In the genomic region with DNA sequence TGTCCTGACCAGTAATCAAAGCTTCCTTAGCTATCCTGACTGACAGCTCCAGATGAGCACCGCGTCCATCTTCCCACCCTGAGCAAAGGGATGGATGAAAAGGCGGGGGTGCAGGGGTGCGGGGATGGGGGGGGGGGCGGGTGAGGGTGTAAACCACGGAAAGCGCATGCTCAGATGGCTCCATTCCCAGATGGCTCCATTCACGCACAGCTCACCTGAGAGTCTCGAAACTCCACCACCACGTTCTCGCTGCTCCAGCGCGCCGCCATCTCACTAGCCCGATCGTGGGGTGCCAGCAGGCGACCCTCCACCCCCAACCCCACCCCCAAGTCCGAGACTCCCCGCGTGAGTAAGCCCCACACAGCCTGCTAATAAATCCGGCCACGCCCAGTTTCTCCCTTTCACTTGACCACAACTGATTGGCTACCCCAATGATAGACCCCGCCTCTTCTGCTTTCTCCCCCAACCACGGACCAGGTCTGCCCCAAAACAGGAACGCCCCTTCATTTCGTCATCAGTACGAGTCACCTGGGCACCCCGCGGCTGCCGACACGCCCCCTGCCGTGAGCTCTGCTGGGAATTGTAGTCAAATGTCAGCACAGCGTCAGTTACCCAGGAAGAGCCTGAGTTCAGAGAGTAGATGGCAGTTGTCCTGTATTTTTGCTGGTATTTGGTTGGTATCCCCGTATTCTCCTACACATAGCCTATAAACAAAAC, we compare ENCODE assay signal across 8 mouse cellular contexts. TPM values are rescaled to one million over a fixed set of nuclear protein-coding genes. Genes with fewer than 3 reads are reported as not detected.
DNase-seq lines count a peak whose midpoint lies in the region; ATAC-seq lines count a peak whose summit lies in the region.

A gene (minus strand): TSS at position 380 of the 717 bp plus-strand sequence.

- peak within 1 kb of the TSS; percentile 67 for H3K4me3 ChIP-seq in intestine, embryonic 14.5 days (ENCODE audit: low read depth, low read length)

- intact Hi-C loops in left cerebral cortex, postnatal 14 days (cut with DNase I), result no loop called here

- WGBS in intestine, embryonic 14.5 days, result under 1% methylated on average over 34 of the region's 34 CpGs

- H3K4me1 ChIP-seq in intestine, embryonic 14.5 days (replicated peaks; ENCODE audit: control insufficient read depth, insufficient read depth, low read length), result peaks cover 7% of the 10 kb centered on the region; the same call in 1 of the 2 replicates

- H3K27ac ChIP-seq in intestine, embryonic 14.5 days (ENCODE audit: low read depth), result no peak within 1 kb of the TSS

- H3K9ac ChIP-seq in intestine, embryonic 14.5 days (ENCODE audit: low read length), result peak within 1 kb of the TSS; percentile 48

- no peaks in the 10 kb centered on the region for H3K9me3 ChIP-seq in intestine, embryonic 14.5 days (ENCODE audit: control insufficient read depth, low read length)

- H3K36me3 ChIP-seq in intestine, embryonic 14.5 days (ENCODE audit: control insufficient read depth, insufficient read depth, low read length), result no peaks in the 10 kb centered on the region

- ATAC-seq in intestine, embryonic 14.5 days (replicated peaks; ENCODE audit: low FRiP score, low TSS enrichment, low read depth), result peak; percentile 100

- peak within 1 kb of the TSS; percentile 72 for H3K4me2 ChIP-seq in intestine, embryonic 14.5 days (ENCODE audit: low read length)

- no peaks in the 10 kb centered on the region for H3K27me3 ChIP-seq in intestine, embryonic 14.5 days (replicated peaks; ENCODE audit: control insufficient read depth, insufficient read depth, low read length)

- DNase-seq in adrenal gland, adult 18-20 months (ENCODE audit: low spot score in 2 of 2), result peak; percentile 91 to 92
- DNase-seq in embryo, embryonic 11 days, result peak; percentile 99
- peak; percentile 97 for DNase-seq in gastrocnemius, postnatal 25 days
- peak; percentile 98 for DNase-seq in intestine, embryonic 14.5 days (ENCODE audit: low spot score)
- DNase-seq in left cerebral cortex, postnatal 14 days (ENCODE audit: low spot score in 2 of 2), result peak; percentile 97 to 98
- peak; percentile 98 for DNase-seq in mesoderm, embryonic 11.5 days (ENCODE audit: low read depth, low spot score)
- peak; percentile 97 for DNase-seq in right cerebral cortex, postnatal 36 days (ENCODE audit: low spot score in 2 of 2)
- DNase-seq in yolk sac, embryonic 10.5 days (ENCODE audit: low spot score), result peak; percentile 99

RNA-seq across cellular contexts. Expression of the gene that starts here (rescaled TPM):
- total RNA-seq in adrenal gland, adult 18-20 months (2021), result 10 to 100 TPM in 1 of 2 experiments, 1 to 10 TPM in 1; 9.2 to 10.3 TPM
- total RNA-seq in gastrocnemius, postnatal 25 days (2021), result 1 to 10 TPM; 6.5 to 8.5 TPM
- 5.2 TPM in 2 replicates for polyA plus RNA-seq in intestine, embryonic 14.5 days (2014; fragmentation: Nextera tagmentation; extraction: Ambion mirVana)
- total RNA-seq in left cerebral cortex, postnatal 14 days (2021), result 10 to 100 TPM; 19.4 to 20.5 TPM
